Comparison of ENCODE assay signal across 23 mouse cellular contexts in the genomic region with DNA sequence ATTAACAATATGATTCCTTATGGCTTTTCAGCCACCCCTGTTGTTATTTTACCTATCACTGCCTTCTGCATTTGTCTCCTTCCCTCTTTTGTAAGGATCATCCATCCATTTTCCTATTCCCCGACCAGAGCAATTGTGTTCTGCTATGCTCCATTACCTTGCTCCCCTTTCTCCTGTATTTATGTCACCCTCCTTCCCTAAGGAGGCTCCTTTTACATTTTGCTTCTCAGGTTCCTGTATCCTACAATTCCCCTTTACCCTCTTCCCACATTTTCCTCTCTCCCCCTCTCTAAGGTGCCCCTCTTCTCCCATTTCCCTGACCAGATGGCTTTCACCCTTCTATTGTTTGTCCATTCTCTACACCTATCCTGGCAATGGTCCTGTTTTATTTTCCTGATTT. TPM values are rescaled to one million over a fixed set of nuclear protein-coding genes. Genes with fewer than 3 reads are reported as not detected.
DNase-seq lines count a peak whose midpoint lies in the region; ATAC-seq and TF ChIP-seq lines count a peak whose summit lies in the region.
"Had no signal": no experiment of that assay in that cellular context is flagged by ENCODE, and none has a peak within 500 bp of the region (broad histone marks: within the 10 kb centered on the region; RNA-seq: fewer than 3 reads in every experiment).

No protein-coding gene starts in this region.

- no peaks in the 10 kb centered on the region for H3K9me3 ChIP-seq in kidney, embryonic 14.5 days (ENCODE audit: control insufficient read depth, low read length)
- H3K9me3 ChIP-seq in kidney, embryonic 15.5 days (replicated peaks), result no peaks in the 10 kb centered on the region
- H3K9me3 ChIP-seq in kidney, postnatal 0 days (replicated peaks; ENCODE audit: low read length), result no peaks in the 10 kb centered on the region
- H3K9me3 ChIP-seq: G1E had no signal

- H3K27ac ChIP-seq in kidney, embryonic 14.5 days (ENCODE audit: low read depth, low read length), result no peak overlapping the region
- H3K27ac ChIP-seq in kidney, embryonic 15.5 days, result no peak overlapping the region
- no peak overlapping the region for H3K27ac ChIP-seq in kidney, postnatal 0 days

- no peaks in the 10 kb centered on the region for H3K36me3 ChIP-seq in kidney, embryonic 14.5 days (ENCODE audit: control insufficient read depth, insufficient read depth, low read length)
- H3K36me3 ChIP-seq in kidney, embryonic 15.5 days, result no peaks in the 10 kb centered on the region
- no peaks in the 10 kb centered on the region for H3K36me3 ChIP-seq in kidney, postnatal 0 days (ENCODE audit: insufficient read depth, low read length)
- H3K36me3 ChIP-seq: G1E had no signal

- DNase-seq in kidney, adult 18-20 months, result no peak
- no peak for DNase-seq in kidney, postnatal 10 days
- peak; percentile 21 for DNase-seq in kidney, postnatal 0 days (ENCODE audit: low spot score)
- DNase-seq in kidney, adult 8-10 months, result no peak
- DNase-seq: adrenal gland, adult 2 months; adrenal gland, adult 8-10 months; adrenal gland, postnatal 10 days; adrenal gland, postnatal 14 days; adrenal gland, postnatal 25 days; adrenal gland, postnatal 36 days; B cell, adult 2 months; cerebellum, adult 11 months; cerebellum, adult 11-12 months; cerebellum, adult 18-20 months had no signal

- no peak overlapping the region for H3K4me3 ChIP-seq in kidney, embryonic 14.5 days (ENCODE audit: low read length)
- no peak overlapping the region for H3K4me3 ChIP-seq in kidney, embryonic 15.5 days (replicated peaks)
- no peak overlapping the region for H3K4me3 ChIP-seq in kidney, postnatal 0 days (replicated peaks; ENCODE audit: low read depth, low read length)

- no peak overlapping the region for H3K9ac ChIP-seq in kidney, embryonic 14.5 days (ENCODE audit: low read depth, low read length)
- H3K9ac ChIP-seq in kidney, embryonic 15.5 days, result no peak overlapping the region
- no peak overlapping the region for H3K9ac ChIP-seq in kidney, postnatal 0 days (ENCODE audit: low read depth, low read length)

- TF ChIP-seq CTCF in kidney, postnatal 0 days (IDR thresholded peaks at IDR 0.05; ENCODE audit: low read depth), result no peak

- no peaks in the 10 kb centered on the region for H3K4me1 ChIP-seq in kidney, embryonic 14.5 days (ENCODE audit: control insufficient read depth, insufficient read depth, low read length)
- H3K4me1 ChIP-seq in kidney, embryonic 15.5 days, result no peaks in the 10 kb centered on the region
- H3K4me1 ChIP-seq in kidney, postnatal 0 days (replicated peaks; ENCODE audit: insufficient read depth, low read length), result no peaks in the 10 kb centered on the region

- no peaks in the 10 kb centered on the region for H3K27me3 ChIP-seq in kidney, embryonic 14.5 days (ENCODE audit: control insufficient read depth, insufficient read depth, low read length)
- no peaks in the 10 kb centered on the region for H3K27me3 ChIP-seq in kidney, embryonic 15.5 days
- H3K27me3 ChIP-seq in kidney, postnatal 0 days (ENCODE audit: insufficient read depth, low read length), result no peaks in the 10 kb centered on the region
- H3K27me3 ChIP-seq: CH12.LX had no signal

- ATAC-seq in kidney, embryonic 14.5 days (ENCODE audit: low FRiP score, low TSS enrichment), result peak; percentile 86; the same call in 1 of the 2 replicates
- ATAC-seq in kidney, embryonic 15.5 days (replicated peaks; ENCODE audit: low FRiP score), result peak; percentile 87
- no peak for ATAC-seq in kidney, postnatal 0 days (replicated peaks; ENCODE audit: low FRiP score, low read depth)
- ATAC-seq: activated CD4-positive, CD25-positive, alpha-beta regulatory T cell, adult 4 months; CD4-positive, CD25-positive, alpha-beta regulatory T cell, adult 4 months; Patski had no signal

- no peak overlapping the region for H3K4me2 ChIP-seq in kidney, embryonic 14.5 days (replicated peaks; ENCODE audit: low read depth, low read length)
- H3K4me2 ChIP-seq in kidney, embryonic 15.5 days, result no peak overlapping the region
- H3K4me2 ChIP-seq in kidney, postnatal 0 days (ENCODE audit: low read length), result no peak overlapping the region

- 33% methylated on average over 1 of the region's 1 CpGs for WGBS in kidney, embryonic 14.5 days
- 16% methylated on average over 1 of the region's 1 CpGs for WGBS in kidney, embryonic 15.5 days
- 22% methylated on average over 1 of the region's 1 CpGs for WGBS in kidney, postnatal 0 days

RNA-seq across cellular contexts. Expression of a gene that starts 4.1 kb away (rescaled TPM):
- not detected in 2 replicates for polyA plus RNA-seq in kidney, embryonic 14.5 days (2014; fragmentation: Nextera tagmentation; extraction: Ambion mirVana)
- polyA plus RNA-seq in kidney, embryonic 15.5 days (2015; fragmentation: Nextera tagmentation; extraction: Ambion mirVana), result not detected in 2 replicates
- polyA plus RNA-seq in kidney, postnatal 0 days (2015; fragmentation: Nextera tagmentation; extraction: Ambion mirVana), result not detected in 2 replicates
- polyA plus RNA-seq: activated CD4-positive, CD25-positive, alpha-beta regulatory T cell, adult 4 months; adrenal gland, adult 2 months; brain, embryonic 14.5 days; C2C12; CD4-positive, CD25-positive, alpha-beta regulatory T cell, adult 4 months; G1E had no signal

RNA-seq across cellular contexts. Expression of a gene that starts 23.9 kb away (rescaled TPM):
- polyA plus RNA-seq in kidney, embryonic 14.5 days (2014; fragmentation: Nextera tagmentation; extraction: Ambion mirVana), result not detected in 2 replicates
- not detected in 2 replicates for polyA plus RNA-seq in kidney, embryonic 15.5 days (2015; fragmentation: Nextera tagmentation; extraction: Ambion mirVana)
- polyA plus RNA-seq in kidney, postnatal 0 days (2015; fragmentation: Nextera tagmentation; extraction: Ambion mirVana), result not detected in 2 replicates
- polyA plus RNA-seq: activated CD4-positive, CD25-positive, alpha-beta regulatory T cell, adult 4 months; adrenal gland, adult 2 months; brain, embryonic 14.5 days; C2C12; CD4-positive, CD25-positive, alpha-beta regulatory T cell, adult 4 months; G1E; Patski had no signal
